Mouse (Mus musculus): Measurements from ENCODE around the gene Shc2. TPM values are rescaled to one million over a fixed set of nuclear protein-coding genes. Genes with fewer than 3 reads are reported as not detected.

Shc2 gene
- polyA plus RNA-seq, 1 experiment from 2014 or later, result 2.7 TPM

- no peak overlapping the region for H3K4me2 ChIP-seq
- no peaks in the 10 kb centered on the region for H3K9me3 ChIP-seq (replicated peaks)
- H3K27ac ChIP-seq (ENCODE audit: poor library complexity, severe bottlenecking), result no peak overlapping the region
- H3K27me3 ChIP-seq (replicated peaks), result peaks cover 14% of the 10 kb centered on the region
- H3K4me3 ChIP-seq, result no peak overlapping the region
- peaks cover 12% of the 10 kb centered on the region for H3K4me1 ChIP-seq (replicated peaks)
- WGBS, result 56% methylated on average over 9 of the region's 9 CpGs
- no peak for ATAC-seq (ENCODE audit: insufficient number of reproducible peaks, low FRiP score)
- no peak overlapping the region for H3K9ac ChIP-seq
- no peaks in the 10 kb centered on the region for H3K36me3 ChIP-seq
Measured at GRCm38 (mm10) chr10:79666493-79666892, 28.8 kb upstream of the Shc2 start.

GRCm38 (mm10) chr10:79665051-79665450 lies 27.3 kb upstream of the Shc2 start:
- WGBS, result 79% methylated on average over 8 of the region's 8 CpGs
- Histone ChIP-seq H3K4me3 (no peak overlapping the region), H3K4me1 (replicated peaks) (peaks cover 1% of the 10 kb centered on the region), H3K9ac (no peak overlapping the region), H3K36me3 (no peaks in the 10 kb centered on the region), H3K27ac (ENCODE audit: poor library complexity, severe bottlenecking) (no peak overlapping the region), H3K27me3 (replicated peaks) (peaks cover 14% of the 10 kb centered on the region), H3K9me3 (replicated peaks) (no peaks in the 10 kb centered on the region), H3K4me2 (no peak overlapping the region)
- no peak for ATAC-seq (ENCODE audit: insufficient number of reproducible peaks, low FRiP score)

GRCm38 (mm10) chr10:79664131-79664665 lies 26.5 kb upstream of the Shc2 start, which contains the start of gene Madcam1:
TSS of gene Madcam1 (plus strand) at chr10:79664559.
- WGBS, result 12% methylated on average over 13 of the region's 13 CpGs
- Histone ChIP-seq H3K9me3 (replicated peaks) (no peaks in the 10 kb centered on the region), H3K4me3 (no peak within 1 kb of the TSS), H3K9ac (no peak within 1 kb of the TSS), H3K36me3 (no peaks in the 10 kb centered on the region), H3K4me1 (replicated peaks) (no peaks in the 10 kb centered on the region; the same call in 1 of the 2 replicates), H3K27me3 (replicated peaks) (peaks cover 14% of the 10 kb centered on the region), H3K4me2 (no peak within 1 kb of the TSS), H3K27ac (ENCODE audit: poor library complexity, severe bottlenecking) (no peak within 1 kb of the TSS)
- ATAC-seq (ENCODE audit: insufficient number of reproducible peaks, low FRiP score), result no peak

DNA sequence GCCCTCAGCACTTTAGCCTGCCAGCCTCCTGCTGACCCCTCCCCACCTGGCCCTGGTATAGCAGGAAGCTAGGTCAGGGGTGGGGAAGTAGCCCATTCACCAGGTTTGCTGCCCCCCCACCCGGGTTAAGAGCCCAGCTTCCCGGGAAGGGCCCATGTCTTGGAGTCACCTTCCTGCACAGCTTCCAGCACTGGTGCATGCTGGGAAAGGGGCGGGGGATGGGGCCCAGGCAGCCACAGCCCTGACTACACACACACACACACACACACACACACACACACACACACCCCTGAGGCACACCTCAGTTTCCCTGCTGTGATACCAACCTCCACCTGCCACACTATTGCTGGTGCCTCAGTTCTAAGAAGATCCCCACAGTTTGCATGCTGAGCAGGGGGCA lies 24.1 kb upstream of the Shc2 start:
- WGBS, result 23% methylated on average over 2 of the region's 3 CpGs
- H3K9me3 ChIP-seq (replicated peaks), result no peaks in the 10 kb centered on the region
- no peaks in the 10 kb centered on the region; the same call in 1 of the 2 replicates for H3K4me1 ChIP-seq (replicated peaks)
- H3K4me2 ChIP-seq, result no peak overlapping the region
- H3K36me3 ChIP-seq, result no peaks in the 10 kb centered on the region
- H3K27ac ChIP-seq (ENCODE audit: poor library complexity, severe bottlenecking), result no peak overlapping the region
- H3K27me3 ChIP-seq (replicated peaks), result peaks cover 14% of the 10 kb centered on the region
- no peak overlapping the region for H3K4me3 ChIP-seq
- no peak overlapping the region for H3K9ac ChIP-seq
- no peak for ATAC-seq (ENCODE audit: insufficient number of reproducible peaks, low FRiP score)

- Histone ChIP-seq H3K4me3 (no peak overlapping the region), H3K9ac (no peak overlapping the region)
- no peak for ATAC-seq (ENCODE audit: insufficient number of reproducible peaks, low FRiP score)
Measured at GRCm38 (mm10) chr10:79660298-79660697, 22.6 kb upstream of the Shc2 start.

DNA sequence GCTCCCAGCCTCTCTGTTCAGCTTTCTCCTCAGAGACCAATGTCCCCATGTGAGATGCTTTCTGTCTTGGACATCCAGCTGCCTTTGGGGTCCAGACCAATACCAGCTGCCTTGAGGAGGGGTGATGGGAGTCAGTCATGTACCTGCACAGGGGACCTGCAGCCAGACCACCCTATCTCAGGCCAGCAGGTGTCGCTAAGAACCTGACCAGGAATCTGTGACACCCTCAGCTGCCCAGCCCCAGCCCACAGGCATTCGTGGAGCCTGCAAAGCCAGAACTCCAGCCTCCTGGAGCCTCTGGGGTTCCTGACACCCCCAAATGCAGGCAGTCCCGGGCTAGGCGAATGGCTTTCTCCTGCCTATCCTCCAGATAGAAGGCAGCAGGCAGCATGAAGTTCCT lies 21.1 kb upstream of the Shc2 start:
- Histone ChIP-seq H3K9ac (no peak overlapping the region), H3K36me3 (no peaks in the 10 kb centered on the region), H3K27ac (ENCODE audit: poor library complexity, severe bottlenecking) (no peak overlapping the region), H3K9me3 (replicated peaks) (no peaks in the 10 kb centered on the region), H3K4me1 (replicated peaks) (no peaks in the 10 kb centered on the region; the same call in 1 of the 2 replicates), H3K4me3 (no peak overlapping the region), H3K27me3 (replicated peaks) (peaks cover 25% of the 10 kb centered on the region), H3K4me2 (no peak overlapping the region)
- WGBS, result 15% methylated on average over 4 of the region's 4 CpGs
- ATAC-seq (ENCODE audit: insufficient number of reproducible peaks, low FRiP score), result no peak

More at GRCm38 (mm10) chr10:79660298-79660697, 22.6 kb upstream of the Shc2 start:
- peaks cover 18% of the 10 kb centered on the region for H3K27me3 ChIP-seq (replicated peaks)
- H3K36me3 ChIP-seq, result no peaks in the 10 kb centered on the region
- no peak overlapping the region for H3K4me2 ChIP-seq
- WGBS, result 77% methylated on average over 2 of the region's 2 CpGs
- no peak overlapping the region for H3K27ac ChIP-seq (ENCODE audit: poor library complexity, severe bottlenecking)
- no peaks in the 10 kb centered on the region; the same call in 1 of the 2 replicates for H3K4me1 ChIP-seq (replicated peaks)
- no peaks in the 10 kb centered on the region for H3K9me3 ChIP-seq (replicated peaks)

DNA sequence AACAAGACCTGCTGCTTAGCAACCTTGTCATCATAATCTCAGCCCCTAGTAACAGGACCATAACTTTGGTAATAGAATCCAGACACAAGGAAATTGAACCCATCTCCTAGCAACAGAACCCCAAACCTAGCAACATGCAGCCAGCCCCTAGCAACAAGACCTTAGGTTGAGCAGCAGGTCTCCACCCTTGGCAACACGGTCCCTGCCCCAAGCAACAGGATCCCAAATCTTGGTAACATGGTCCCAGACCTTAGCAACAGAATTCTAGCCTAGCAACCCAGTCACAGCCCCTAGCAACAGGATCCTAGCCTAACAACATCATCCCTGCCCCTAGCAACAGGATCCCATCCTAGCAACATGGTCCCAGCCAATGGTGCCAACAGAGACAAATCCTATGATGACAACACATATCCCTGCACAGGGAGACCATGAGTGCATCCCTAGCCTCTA lies 17.3 kb upstream of the Shc2 start:
- Histone ChIP-seq H3K36me3 (no peaks in the 10 kb centered on the region), H3K9me3 (replicated peaks) (no peaks in the 10 kb centered on the region), H3K4me2 (no peak overlapping the region), H3K4me3 (no peak overlapping the region), H3K4me1 (replicated peaks) (0 out of 2 replicates have a peak, but pooled peaks cover 3% of the 10 kb centered on the region), H3K27me3 (replicated peaks) (peaks cover 50% of the 10 kb centered on the region), H3K9ac (no peak overlapping the region), H3K27ac (ENCODE audit: poor library complexity, severe bottlenecking) (no peak overlapping the region)
- WGBS, result 57% methylated on average over 1 of the region's 1 CpGs
- no peak for ATAC-seq (ENCODE audit: insufficient number of reproducible peaks, low FRiP score)

DNA sequence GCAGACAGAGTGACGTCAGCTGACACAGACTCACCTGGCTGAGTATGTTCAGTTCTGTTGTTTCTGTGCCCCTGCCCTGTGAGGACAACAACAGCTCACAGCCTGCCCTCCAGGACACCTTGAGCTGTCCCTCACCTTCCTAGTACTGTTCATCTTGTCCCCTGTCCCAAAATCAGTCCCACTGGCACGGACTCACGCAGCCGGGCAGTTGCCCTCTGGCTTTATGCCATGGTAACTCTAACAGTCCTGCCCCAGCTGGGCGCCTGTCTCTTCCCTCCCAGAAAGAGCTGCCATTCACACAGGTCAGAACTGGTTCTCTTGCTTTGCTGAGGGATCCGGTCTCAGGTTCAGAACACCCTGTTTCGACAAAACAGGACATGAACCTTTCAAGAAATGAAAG lies 15.1 kb upstream of the Shc2 start:
- Histone ChIP-seq H3K9me3 (replicated peaks) (no peaks in the 10 kb centered on the region), H3K4me2 (no peak overlapping the region), H3K9ac (no peak overlapping the region), H3K27me3 (replicated peaks) (peaks cover 52% of the 10 kb centered on the region), H3K4me3 (no peak overlapping the region), H3K27ac (ENCODE audit: poor library complexity, severe bottlenecking) (no peak overlapping the region), H3K36me3 (no peaks in the 10 kb centered on the region), H3K4me1 (replicated peaks) (0 out of 2 replicates have a peak, but pooled peaks cover 3% of the 10 kb centered on the region)
- ATAC-seq (ENCODE audit: insufficient number of reproducible peaks, low FRiP score), result no peak
- WGBS, result 74% methylated on average over 7 of the region's 7 CpGs

DNA sequence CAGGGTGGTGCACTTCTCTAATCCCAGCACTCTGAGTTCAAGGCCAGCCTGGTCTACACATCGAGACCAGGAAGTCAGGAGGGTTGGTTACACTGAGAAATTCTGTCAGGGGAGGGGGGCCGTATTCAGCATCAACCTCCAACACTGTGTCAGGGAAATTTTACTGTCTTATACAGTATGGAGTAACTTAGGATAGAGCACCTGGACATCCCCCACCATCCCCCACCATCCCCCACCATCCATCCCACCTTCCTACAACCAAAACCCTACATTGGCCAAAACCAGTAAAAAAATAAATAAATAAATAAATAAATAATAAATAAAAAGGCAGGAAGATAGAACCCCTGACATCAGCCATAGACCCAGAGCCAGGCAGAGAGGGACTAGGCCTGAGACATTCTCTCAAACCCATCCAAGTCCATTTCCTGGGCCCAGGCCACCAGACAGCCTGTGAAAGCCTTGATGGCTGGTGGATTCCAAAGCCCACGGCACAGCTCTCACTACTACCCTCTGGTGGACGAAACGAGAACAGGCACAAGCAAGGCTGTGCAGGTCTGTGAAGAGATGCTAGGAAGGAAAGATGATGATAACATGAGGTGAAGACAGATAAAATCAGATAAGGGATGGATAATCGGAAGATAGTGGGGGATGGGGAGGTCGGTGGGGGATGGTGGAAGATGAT lies 11.5 kb upstream of the Shc2 start:
- ATAC-seq (ENCODE audit: insufficient number of reproducible peaks, low FRiP score), result no peak; the same call in 1 of the 2 replicates
- no peak overlapping the region for H3K27ac ChIP-seq (ENCODE audit: poor library complexity, severe bottlenecking)
- peaks cover 38% of the 10 kb centered on the region for H3K27me3 ChIP-seq (replicated peaks)
- WGBS, result 25% methylated on average over 7 of the region's 7 CpGs
- no peaks in the 10 kb centered on the region for H3K9me3 ChIP-seq (replicated peaks)
- no peak overlapping the region for H3K4me3 ChIP-seq
- H3K4me2 ChIP-seq, result no peak overlapping the region
- H3K4me1 ChIP-seq (replicated peaks), result 0 out of 2 replicates have a peak, but pooled peaks cover 3% of the 10 kb centered on the region
- no peaks in the 10 kb centered on the region for H3K36me3 ChIP-seq
- no peak overlapping the region for H3K9ac ChIP-seq

- no peak within 1 kb of the TSS for H3K27ac ChIP-seq (ENCODE audit: poor library complexity, severe bottlenecking)
- peaks cover 14% of the 10 kb centered on the region; the same call in 1 of the 2 replicates for H3K27me3 ChIP-seq (replicated peaks)
- H3K9me3 ChIP-seq (replicated peaks), result no peaks in the 10 kb centered on the region
- H3K4me3 ChIP-seq, result no peak within 1 kb of the TSS
- no peaks in the 10 kb centered on the region for H3K4me1 ChIP-seq (replicated peaks)
- 71% methylated on average over 8 of the region's 8 CpGs for WGBS
- H3K9ac ChIP-seq, result no peak within 1 kb of the TSS
- no peak within 1 kb of the TSS for H3K4me2 ChIP-seq
- no peaks in the 10 kb centered on the region for H3K36me3 ChIP-seq
- no peak for ATAC-seq (ENCODE audit: insufficient number of reproducible peaks, low FRiP score)
Measured at GRCm38 (mm10) chr10:79645711-79646110, 8.0 kb upstream of the Shc2 start, which contains the start of gene Odf3l2. TSS of gene Odf3l2 (minus strand) at chr10:79645738.

- Histone ChIP-seq H3K9me3 (replicated peaks) (no peaks in the 10 kb centered on the region), H3K4me3 (peak overlapping the region; percentile 71), H3K9ac (no peak overlapping the region), H3K27me3 (replicated peaks) (peaks cover 61% of the 10 kb centered on the region), H3K4me1 (replicated peaks) (peaks cover 16% of the 10 kb centered on the region), H3K36me3 (no peaks in the 10 kb centered on the region), H3K27ac (ENCODE audit: poor library complexity, severe bottlenecking) (no peak overlapping the region), H3K4me2 (peak overlapping the region; percentile 90)
- ATAC-seq (ENCODE audit: insufficient number of reproducible peaks, low FRiP score), result no peak
- WGBS, result 6% methylated on average over 23 of the region's 23 CpGs
Measured at GRCm38 (mm10) chr10:79638486-79639204, 927 bp upstream of the Shc2 start.

Data from heart, embryonic 12.5 days (tissue).